Mouse (Mus musculus): ENCODE results near the gene Cwc25. TPM values are rescaled to one million over a fixed set of nuclear protein-coding genes. Genes with fewer than 3 reads are reported as not detected.

Cwc25 gene
- total RNA-seq (2023): 58.6 to 64.5 TPM (median 61.7 TPM) in 4 replicates

GRCm38 (mm10) chr11:97766154-97766881, at the start of gene Cwc25:
Gene Cwc25 (minus strand): TSS chr11:97766556.

GRCm38 (mm10) chr11:97798782-97799145, 32.4 kb upstream of the Cwc25 start, which contains the start of gene Lasp1:
Gene Lasp1 (plus strand): TSS chr11:97799000.

GRCm38 (mm10) chr11:97781832-97782563, 15.6 kb upstream of the Cwc25 start, which contains the start of gene Rpl23:
Gene Rpl23 (minus strand): TSS chr11:97782437.

GRCm38 (mm10) chr11:97775808-97776496, 9.6 kb upstream of the Cwc25 start, which contains the start of gene 1700001P01Rik:
Gene 1700001P01Rik (minus strand): TSS chr11:97775918.

GRCm38 (mm10) chr11:97744063-97744717, 22.2 kb downstream of the Cwc25 start, which contains the start of gene Pip4k2b:
Gene Pip4k2b (minus strand): TSS chr11:97744704.

GRCm38 (mm10) chr11:97703039-97703826, 63.1 kb downstream of the Cwc25 start, which contains the start of gene Psmb3:
Gene Psmb3 (plus strand): TSS chr11:97703399.

GRCm38 (mm10) chr11:97700003-97700745, 66.2 kb downstream of the Cwc25 start, which contains the start of gene Pcgf2:
Gene Pcgf2 (minus strand): TSS chr11:97700497.

Other genes with a start within 250 kb of the Cwc25 start
- gene Srcin1, start 190.4 kb downstream of the Cwc25 start, total RNA-seq (2023): 0.12 to 0.26 TPM in 2 of 4 replicates, not detected in the others
- gene Epop, start 136.9 kb downstream of the Cwc25 start, total RNA-seq (2023): 4.9 to 7.8 TPM (median 6.5 TPM) in 4 replicates
- gene Mllt6, start 103.1 kb downstream of the Cwc25 start, total RNA-seq (2023): 167 to 190 TPM (median 180 TPM) in 4 replicates
- gene Cisd3, start 80.7 kb downstream of the Cwc25 start, total RNA-seq (2023): 38.5 to 56.3 TPM (median 49.8 TPM) in 4 replicates
- 0.24 to 1.0 TPM (median 0.76 TPM) in 3 of 4 replicates, not detected in the other for gene Pcgf2, start 66.1 kb downstream of the Cwc25 start, total RNA-seq (2023)
- gene Psmb3, start 63.2 kb downstream of the Cwc25 start, total RNA-seq (2023): 103 to 111 TPM (median 110 TPM) in 4 replicates
- gene Pip4k2b, start 21.9 kb downstream of the Cwc25 start, total RNA-seq (2023): 55.7 to 60.9 TPM (median 58.7 TPM) in 4 replicates
- gene 1700001P01Rik, start 9.4 kb upstream of the Cwc25 start, total RNA-seq (2023): 1.4 to 2.1 TPM (median 1.7 TPM) in 3 of 4 replicates, not detected in the other
- 1,863 to 2,062 TPM (median 1,983 TPM) in 4 replicates for gene Rpl23, start 15.9 kb upstream of the Cwc25 start, total RNA-seq (2023)
- 59.8 to 73.8 TPM (median 69.4 TPM) in 4 replicates for gene Lasp1, start 32.4 kb upstream of the Cwc25 start, total RNA-seq (2023)
- gene B230217C12Rik, start 74.2 kb upstream of the Cwc25 start, total RNA-seq (2023): 0.43 to 0.63 TPM in 2 of 4 replicates, not detected in the others
- gene Fbxo47, start 117.6 kb upstream of the Cwc25 start, total RNA-seq (2023): 0.85 to 1.9 TPM (median 1.3 TPM) in 4 replicates
- 0.66 to 1.3 TPM (median 1.2 TPM) in 4 replicates for gene Plxdc1, start 219.9 kb upstream of the Cwc25 start, total RNA-seq (2023)
- gene Arl5c, start 229.6 kb upstream of the Cwc25 start, total RNA-seq (2023): 50.3 to 68.7 TPM (median 59.9 TPM) in 4 replicates

All from B cell, adult 62 days (primary cell).